Mouse (Mus musculus): ENCODE results near the gene Olfr175-ps1. TPM values are rescaled to one million over a fixed set of nuclear protein-coding genes. Genes with fewer than 3 reads are reported as not detected.

Gene Olfr175-ps1
- total RNA-seq (2021): not detected in 2 replicates
- long read RNA-seq, experiment 1: 0 reads
- long read RNA-seq, experiment 2: 0 reads

DNA sequence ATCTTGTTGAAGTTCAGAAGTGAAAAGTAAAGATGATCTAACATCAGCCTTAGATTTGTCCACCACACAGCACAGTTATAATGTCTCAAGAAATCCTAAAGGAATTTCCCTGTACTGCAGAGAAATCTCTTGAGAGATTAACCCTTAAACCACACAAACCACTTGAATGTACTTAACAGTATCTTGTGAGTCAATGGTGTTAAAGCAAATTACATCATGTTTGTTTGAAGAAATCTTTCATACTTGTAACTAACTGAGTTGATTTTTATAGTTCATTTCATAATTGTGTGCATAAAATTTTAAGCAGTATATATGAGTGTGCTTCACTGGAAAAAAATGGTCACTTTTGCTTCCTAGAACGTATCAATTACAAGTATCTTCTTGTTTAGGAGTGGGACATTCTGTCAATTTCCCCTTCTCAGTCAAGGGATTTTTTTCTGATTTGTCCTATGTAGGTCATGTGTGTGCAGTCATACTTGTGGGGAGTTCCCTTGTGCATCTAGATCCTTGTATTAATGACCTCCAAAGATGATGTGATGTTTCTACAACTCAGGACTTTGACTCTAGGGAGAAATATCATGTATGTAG lies at the start of gene Olfr175-ps1:
Gene Olfr175-ps1 (minus strand): TSS at position 51 of the 588 bp plus-strand sequence.
- no peak for DNase-seq

DNA sequence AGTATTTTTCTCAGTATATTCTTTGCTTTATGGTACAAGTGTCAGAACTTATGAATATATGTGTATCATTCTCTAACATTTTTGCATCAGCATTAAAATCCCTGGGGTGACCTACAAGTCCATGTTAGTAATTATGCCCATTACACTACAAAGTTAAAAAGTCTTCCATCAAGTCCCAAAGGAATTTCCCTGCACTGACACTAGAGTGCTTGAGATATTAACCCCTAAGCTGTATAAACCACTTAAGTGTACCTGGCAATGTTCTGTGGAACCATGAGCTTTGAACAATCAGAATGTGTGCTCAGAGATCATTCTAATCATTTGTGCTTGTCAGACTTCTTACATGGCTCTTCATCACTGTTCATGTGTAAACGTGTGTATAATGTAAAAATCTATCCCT lies 48.1 kb upstream of the Olfr175-ps1 start, which contains the start of gene Olfr177:
Gene Olfr177 (minus strand): TSS at position 101 of the 400 bp plus-strand sequence.
- no peak for DNase-seq

DNA sequence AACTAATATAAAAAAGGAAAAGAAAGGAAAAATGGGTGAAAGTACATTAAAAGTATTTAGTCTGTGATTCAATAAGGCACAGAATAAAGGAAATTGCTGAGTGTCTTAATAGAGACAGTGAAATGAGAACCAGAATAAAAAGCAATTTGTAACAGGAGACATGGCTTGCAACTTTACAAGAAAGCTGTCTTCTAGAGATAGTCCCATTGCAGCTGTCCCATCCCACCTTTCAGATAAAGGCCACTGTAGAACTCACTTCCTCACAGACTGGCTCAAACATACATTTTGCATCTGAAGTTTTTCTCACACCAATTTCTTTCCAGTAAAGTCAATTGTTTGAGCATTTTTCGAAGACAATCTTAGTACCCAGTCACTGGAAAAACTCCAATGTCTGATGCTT lies 34.9 kb upstream of the Olfr175-ps1 start:
- DNase-seq: no peak

DNA sequence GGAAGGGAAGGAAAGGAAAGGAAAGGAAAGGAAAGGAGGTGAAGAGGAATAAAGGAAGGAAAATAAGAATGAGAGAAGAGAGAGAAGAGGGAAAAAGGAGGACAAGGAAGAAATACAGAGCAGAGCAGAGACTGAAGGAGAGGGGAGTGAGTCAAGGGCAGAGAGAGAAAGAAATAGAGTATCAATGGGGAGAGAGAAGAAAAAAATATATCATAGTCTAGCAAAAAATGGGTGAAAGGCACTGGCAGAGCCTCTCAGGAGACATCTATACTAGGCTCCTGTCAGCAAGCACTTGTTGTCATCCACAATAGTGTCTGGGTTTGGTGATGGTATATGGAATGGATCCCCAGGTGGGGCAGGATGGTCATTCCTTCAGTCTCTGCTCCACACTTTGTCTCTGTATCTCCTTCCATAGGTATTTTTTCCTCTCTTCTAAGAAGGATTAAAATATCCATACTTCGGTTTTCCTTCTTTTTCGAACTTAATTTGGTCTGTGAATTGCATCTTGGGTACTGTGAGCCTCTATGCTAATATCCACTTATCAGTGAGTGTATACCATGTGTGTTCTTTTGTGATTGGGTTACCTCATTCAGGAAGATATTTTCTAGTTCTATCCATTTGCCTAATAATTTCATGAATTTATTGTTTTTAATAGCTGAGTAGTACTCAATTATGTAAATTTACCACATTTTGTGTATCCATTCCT lies 33.6 kb upstream of the Olfr175-ps1 start:
- no peak for DNase-seq

DNA sequence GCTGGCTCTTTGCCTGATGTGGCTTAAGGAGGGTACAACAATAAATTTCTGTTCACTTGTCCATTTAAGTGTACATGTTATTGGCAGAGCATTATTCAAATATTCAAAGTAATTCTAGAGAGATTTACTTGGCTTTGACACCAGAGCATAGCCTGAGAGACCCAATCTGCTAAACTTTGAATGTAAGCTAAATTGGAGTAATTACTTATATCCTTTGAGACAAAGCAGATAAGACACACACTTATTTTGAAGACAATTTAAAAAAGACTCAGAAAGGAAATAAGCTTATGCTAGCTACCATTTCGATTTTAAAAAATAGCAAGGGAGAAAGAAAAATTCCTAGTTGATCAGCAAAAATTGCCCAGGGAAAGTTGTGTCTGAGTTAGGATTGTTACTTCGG lies 26.4 kb downstream of the Olfr175-ps1 start, which contains the start of gene Olfr173:
Gene Olfr173 (minus strand): TSS at position 101 of the 400 bp plus-strand sequence.
- no peak for DNase-seq

Other genes with a start within 250 kb of the Olfr175-ps1 start
- not detected in 2 replicates for gene Gm813, start 209.8 kb downstream of the Olfr175-ps1 start, total RNA-seq (2021)
- gene E330017A01Rik, start 188.0 kb downstream of the Olfr175-ps1 start, total RNA-seq (2021): not detected in 2 replicates
- gene Cpox, start 156.5 kb downstream of the Olfr175-ps1 start, total RNA-seq (2021): 20.5 and 27.8 TPM in 2 replicates
- not detected in 2 replicates for gene Gpr15, start 107.7 kb downstream of the Olfr175-ps1 start, total RNA-seq (2021)
- 68.9 and 82.2 TPM in 2 replicates for gene Cldnd1, start 98.9 kb downstream of the Olfr175-ps1 start, total RNA-seq (2021)
- not detected in 2 replicates for gene Olfr172, start 63.6 kb downstream of the Olfr175-ps1 start, total RNA-seq (2021)
- not detected in 2 replicates for gene Olfr173, start 26.5 kb downstream of the Olfr175-ps1 start, total RNA-seq (2021)
- not detected in 2 replicates for gene Olfr177, start 48.0 kb upstream of the Olfr175-ps1 start, total RNA-seq (2021)
- gene Olfr178, start 65.3 kb upstream of the Olfr175-ps1 start, total RNA-seq (2021): not detected in 2 replicates
- gene Olfr181, start 102.0 kb upstream of the Olfr175-ps1 start, total RNA-seq (2021): not detected in 2 replicates
- gene Olfr180, start 102.6 kb upstream of the Olfr175-ps1 start, total RNA-seq (2021): not detected in 2 replicates
- gene Olfr183, start 168.6 kb upstream of the Olfr175-ps1 start, total RNA-seq (2021): not detected in 2 replicates
- not detected in 2 replicates for gene Olfr186, start 203.5 kb upstream of the Olfr175-ps1 start, total RNA-seq (2021)
- not detected in 2 replicates for gene Olfr187, start 213.0 kb upstream of the Olfr175-ps1 start, total RNA-seq (2021)

All from adrenal gland, postnatal 14 days (tissue).